Mouse (Mus musculus) olfactory bulb, adult 2 months (tissue): ENCODE data around the gene Aspscr1.

ENCODE experiments used
- CTCF ChIP-seq: fragments of 200-500 bp; IDR thresholded peaks from 2 replicates; pipeline ENCODE4 v1.5.1; 2012; ENCODE audit warnings: low read depth, mild to moderate bottlenecking, low read length, moderate library complexity; ENCODE audit not compliant: insufficient read depth
- POLR2A ChIP-seq: fragments of 200-500 bp; IDR thresholded peaks from 2 replicates; pipeline ENCODE4 v1.6.1; 2012; ENCODE audit warnings: mild to moderate bottlenecking, low read depth, low read length, moderate library complexity; ENCODE audit not compliant: insufficient read depth

- TF ChIP-seq CTCF (no peak), POLR2A (no peak)
Observed at GRCm38 (mm10) chr11:120629341-120629730, 43.4 kb upstream of the Aspscr1 start.
